Mouse (Mus musculus): ENCODE measurements at regions not wholly inside any gene's neighbourhood (a gene's known extent, or its start where the extent isn't known, plus 50 kb on each side); places are given as distances from the start of the nearest gene placed in this dataset.

GRCm38 (mm10) chr15:57608519-57608918 is 131.1 kb upstream of the Slc22a22 start:
- no peak for TF ChIP-seq CTCF (IDR thresholded peaks at IDR 0.05; ENCODE audit: control insufficient read depth, insufficient read depth, insufficient read length)
- TF ChIP-seq MAX (IDR thresholded peaks at IDR 0.05): no peak
- TF ChIP-seq MYOG (IDR thresholded peaks at IDR 0.05; ENCODE audit: control insufficient read depth, extremely low read depth, insufficient read length): no peak

All from C2C12 (cell line).